ENCODE assay signal across 13 mouse cellular contexts in the genomic region with DNA sequence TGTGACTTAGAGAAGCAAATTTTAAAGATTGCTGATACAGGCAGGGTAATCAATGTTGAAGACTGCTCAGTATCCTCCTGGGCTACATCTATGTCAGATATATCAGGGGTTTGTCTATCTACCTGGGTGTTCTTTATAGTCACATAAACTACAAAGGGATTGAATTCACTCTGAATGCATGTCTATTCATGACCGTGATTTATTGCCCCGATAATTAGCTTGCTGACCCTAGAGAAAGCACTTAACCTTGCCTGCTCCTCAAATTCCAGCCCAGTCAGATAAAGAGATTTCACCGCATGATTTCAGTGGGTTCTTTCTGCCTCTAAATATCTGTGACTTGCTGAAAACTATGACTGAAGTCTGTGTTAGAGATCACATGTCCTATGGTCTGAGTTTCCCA. TPM values are rescaled to one million over a fixed set of nuclear protein-coding genes. Genes with fewer than 3 reads are reported as not detected.
"Had no signal": no experiment of that assay in that cellular context is flagged by ENCODE, and none has a peak within 500 bp of the region (broad histone marks: within the 10 kb centered on the region; RNA-seq: fewer than 3 reads in every experiment).

No protein-coding gene starts in this region.

- H3K27ac ChIP-seq: left cerebral cortex, adult 2 months; liver, embryonic 13.5 days; lung, embryonic 15.5 days; midbrain, embryonic 13.5 days had no signal

- H3K9ac ChIP-seq: liver, embryonic 13.5 days; liver, postnatal 0 days; lung, embryonic 15.5 days; midbrain, embryonic 13.5 days had no signal

- H3K9me3 ChIP-seq: liver, embryonic 13.5 days; lung, embryonic 15.5 days; midbrain, embryonic 13.5 days had no signal

- DNase-seq: kidney, adult 8-10 months; liver; liver, embryonic 13.5 days; liver, postnatal 0 days; right cerebral cortex, adult 18-20 months; right cerebral cortex, postnatal 25 days; thymus, adult 18-20 months; thymus, postnatal 14 days had no signal

- H3K27me3 ChIP-seq: liver, embryonic 13.5 days; lung, embryonic 15.5 days; midbrain, embryonic 13.5 days had no signal

- H3K4me3 ChIP-seq: left cerebral cortex, adult 2 months; liver, embryonic 13.5 days; lung, embryonic 15.5 days; midbrain, embryonic 13.5 days; myocyte had no signal

- H3K4me1 ChIP-seq: liver, embryonic 13.5 days; lung, embryonic 15.5 days; midbrain, embryonic 13.5 days had no signal

- H3K36me3 ChIP-seq: liver, embryonic 13.5 days; lung, embryonic 15.5 days; midbrain, embryonic 13.5 days had no signal

- ATAC-seq: intestine, postnatal 0 days; liver, postnatal 0 days; midbrain, embryonic 13.5 days had no signal

- H3K4me2 ChIP-seq: liver, embryonic 13.5 days; lung, embryonic 15.5 days; midbrain, embryonic 13.5 days had no signal

RNA-seq across cellular contexts. Expression of a gene that starts 35.6 kb away (rescaled TPM):
- polyA plus RNA-seq: liver, postnatal 0 days; myocyte had no signal
